Mouse (Mus musculus): ENCODE results near the gene Gm20888. TPM values are rescaled to one million over a fixed set of nuclear protein-coding genes. Genes with fewer than 3 reads are reported as not detected.

Gene Gm20888
- not detected for polyA plus RNA-seq (2015; fragmentation: Illumina TruSeq; extraction: RNeasy Lipid Tissue Mini Kit (QIAGEN cat#74804); ENCODE audit: insufficient read depth, low replicate concordance)

DNA sequence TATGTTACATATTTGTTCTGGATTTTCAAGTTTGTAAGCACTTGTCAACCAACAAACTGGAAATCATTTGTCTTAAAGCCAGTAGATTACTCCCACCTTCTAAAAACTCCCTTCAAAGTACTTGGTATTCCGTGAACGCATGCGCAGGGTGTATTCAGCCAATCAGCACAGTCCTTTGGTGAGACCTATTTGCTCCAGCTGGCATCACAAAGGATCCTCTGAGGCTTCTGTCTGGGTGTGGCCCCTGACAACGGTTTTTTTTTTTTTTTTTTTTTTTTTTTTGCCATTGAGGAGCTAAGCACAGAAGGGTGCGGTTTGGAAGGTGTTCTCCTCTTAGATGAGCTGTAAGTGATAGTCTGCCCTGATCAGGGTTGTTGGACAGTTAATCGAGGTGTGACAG is at the start of gene Gm20888:
Gene Gm20888 (plus strand): TSS at position 301 of the 400 bp plus-strand sequence.

Other genes with a start within 250 kb of the Gm20888 start
- not detected for gene Gm21118, start 168.2 kb upstream of the Gm20888 start, polyA plus RNA-seq (2015; fragmentation: Illumina TruSeq; extraction: RNeasy Lipid Tissue Mini Kit (QIAGEN cat#74804); ENCODE audit: insufficient read depth, low replicate concordance)
- gene Gm29423, start 138.6 kb upstream of the Gm20888 start, polyA plus RNA-seq (2015; fragmentation: Illumina TruSeq; extraction: RNeasy Lipid Tissue Mini Kit (QIAGEN cat#74804); ENCODE audit: insufficient read depth, low replicate concordance): not detected
- not detected for gene Gm29644, start 138.5 kb upstream of the Gm20888 start, polyA plus RNA-seq (2015; fragmentation: Illumina TruSeq; extraction: RNeasy Lipid Tissue Mini Kit (QIAGEN cat#74804); ENCODE audit: insufficient read depth, low replicate concordance)